Mouse (Mus musculus): ENCODE results near the gene Bet1. TPM values are rescaled to one million over a fixed set of nuclear protein-coding genes. Genes with fewer than 3 reads are reported as not detected.

Bet1 gene
- 47.1 and 49.6 TPM in 2 replicates for polyA plus RNA-seq (2016; fragmentation: Nextera tagmentation; extraction: Ambion mirVana)

DNA sequence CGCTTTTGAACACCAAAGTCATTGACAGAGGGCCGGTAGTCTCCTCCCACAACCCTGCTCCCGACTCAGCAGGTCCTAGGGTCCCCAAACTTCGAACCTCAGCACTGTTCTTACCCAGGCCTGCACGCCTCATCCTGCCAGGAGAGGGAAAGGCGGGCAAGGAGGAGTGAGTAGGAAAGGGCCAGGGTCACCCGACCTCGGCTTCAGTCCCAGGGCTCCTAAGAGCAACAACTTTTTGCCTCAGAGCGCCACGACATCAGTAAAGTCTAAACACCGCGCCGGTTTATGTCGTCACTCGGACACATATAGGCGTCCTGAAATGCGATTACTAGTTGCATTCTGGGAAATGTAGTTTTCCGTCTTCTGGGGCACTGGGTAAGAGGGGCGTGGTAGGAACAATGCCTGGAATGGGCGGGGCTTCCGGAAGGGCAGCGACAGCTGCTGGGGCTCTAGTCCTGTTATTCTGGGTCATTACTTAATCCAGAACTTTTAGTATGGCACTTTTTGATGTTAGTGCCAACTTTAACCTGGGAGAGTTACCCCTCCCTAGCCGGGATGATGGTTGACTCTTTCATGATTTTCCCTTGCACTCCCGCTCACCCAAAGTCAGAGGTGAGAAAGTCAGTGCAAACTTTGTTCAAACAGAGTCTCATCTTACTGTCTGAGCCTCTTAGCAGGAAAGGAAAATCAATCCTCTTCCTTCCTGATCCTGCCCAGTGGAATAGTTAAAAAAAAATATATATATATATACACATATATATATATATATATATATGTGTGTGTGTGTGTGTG is at the start of gene Bet1:
Gene Bet1, minus strand, starts transcription at position 310 of the 792 bp plus-strand sequence.
- H3K4me1 ChIP-seq (replicated peaks) = no peaks in the 10 kb centered on the region
- H3K4me3 ChIP-seq = peak within 1 kb of the TSS; percentile 97
- WGBS = 2% methylated on average over 24 of the region's 24 CpGs
- H3K36me3 ChIP-seq = no peaks in the 10 kb centered on the region
- ATAC-seq (ENCODE audit: insufficient number of reproducible peaks, low FRiP score) = peak; percentile 100
- no peaks in the 10 kb centered on the region for H3K9me3 ChIP-seq (replicated peaks)
- peak within 1 kb of the TSS; percentile 72 for H3K4me2 ChIP-seq
- no peaks in the 10 kb centered on the region for H3K27me3 ChIP-seq (replicated peaks)
- peak within 1 kb of the TSS; percentile 64 for H3K27ac ChIP-seq (ENCODE audit: poor library complexity, severe bottlenecking)
- peak within 1 kb of the TSS; percentile 92 for H3K9ac ChIP-seq

DNA sequence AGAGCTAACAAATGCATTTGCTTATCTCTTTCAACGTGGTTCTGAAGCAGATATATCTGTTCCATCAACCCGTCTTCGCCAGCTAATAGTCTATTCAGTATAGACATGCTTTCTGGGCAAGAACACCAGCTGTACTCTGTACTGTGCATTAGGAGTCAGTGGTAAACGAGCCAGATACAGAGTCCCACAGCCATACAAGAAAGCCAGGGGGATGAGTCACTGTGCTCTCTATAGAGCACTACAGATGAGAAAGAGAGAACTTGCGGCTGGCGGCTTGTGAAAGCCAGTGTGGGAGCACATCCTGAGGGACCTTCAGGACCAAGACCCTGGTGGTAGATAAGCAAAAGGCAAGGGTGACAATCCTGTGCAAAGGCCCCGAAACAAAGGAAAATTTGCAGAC is 45.5 kb upstream of the Bet1 start:
- Histone ChIP-seq H3K4me1 (replicated peaks) (no peaks in the 10 kb centered on the region), H3K36me3 (no peaks in the 10 kb centered on the region), H3K27me3 (replicated peaks) (no peaks in the 10 kb centered on the region), H3K9ac (no peak overlapping the region), H3K4me2 (no peak overlapping the region), H3K9me3 (replicated peaks) (no peaks in the 10 kb centered on the region), H3K27ac (ENCODE audit: poor library complexity, severe bottlenecking) (no peak overlapping the region), H3K4me3 (no peak overlapping the region)
- ATAC-seq (ENCODE audit: insufficient number of reproducible peaks, low FRiP score) = no peak
- WGBS = 55% methylated on average over 7 of the region's 7 CpGs

DNA sequence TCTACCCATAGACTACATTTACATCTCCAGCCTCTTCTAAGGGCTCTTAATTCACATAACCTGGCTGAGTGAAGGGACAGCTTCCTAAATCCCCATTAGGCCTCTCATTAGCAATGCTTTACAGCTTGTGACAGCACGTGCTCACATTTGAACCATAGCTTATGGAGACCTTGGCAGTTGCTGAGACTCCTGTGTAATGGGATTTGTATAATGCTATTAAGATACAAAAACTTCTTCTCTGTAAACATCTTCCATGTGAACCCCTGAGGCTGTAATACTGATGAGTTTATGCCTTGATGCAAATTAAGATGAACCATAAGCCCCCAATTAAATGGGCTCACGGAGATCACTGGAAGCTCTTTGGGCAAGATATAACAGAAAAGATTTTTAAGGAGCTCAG is 44.4 kb upstream of the Bet1 start:
- Histone ChIP-seq H3K4me1 (replicated peaks) (no peaks in the 10 kb centered on the region), H3K4me2 (no peak overlapping the region), H3K9ac (no peak overlapping the region), H3K27ac (ENCODE audit: poor library complexity, severe bottlenecking) (no peak overlapping the region), H3K36me3 (no peaks in the 10 kb centered on the region), H3K9me3 (replicated peaks) (no peaks in the 10 kb centered on the region), H3K4me3 (no peak overlapping the region), H3K27me3 (replicated peaks) (no peaks in the 10 kb centered on the region)
- WGBS = 67% methylated on average over 2 of the region's 2 CpGs
- no peak for ATAC-seq (ENCODE audit: insufficient number of reproducible peaks, low FRiP score)

DNA sequence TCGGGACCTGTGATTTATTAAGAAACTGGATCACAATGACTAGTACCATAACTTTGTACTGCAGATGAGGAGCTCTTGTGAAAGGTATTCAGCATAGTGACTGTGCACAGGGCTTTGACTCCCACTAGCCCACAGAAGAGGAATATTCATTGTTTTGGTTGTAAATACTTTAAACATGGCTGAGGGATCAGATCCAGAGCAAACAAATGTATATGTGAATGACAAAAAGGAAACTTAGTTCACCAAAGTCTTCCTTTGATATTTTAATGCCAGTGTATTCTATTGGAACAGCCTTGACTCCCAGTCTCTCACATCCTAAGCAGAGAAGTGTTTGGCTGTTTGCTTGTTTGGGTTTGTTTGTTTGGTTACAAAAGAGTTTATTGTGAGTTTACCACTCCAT is 31.8 kb upstream of the Bet1 start:
- ATAC-seq (ENCODE audit: insufficient number of reproducible peaks, low FRiP score) = no peak
- no peak overlapping the region for H3K4me3 ChIP-seq
- H3K27ac ChIP-seq (ENCODE audit: poor library complexity, severe bottlenecking) = no peak overlapping the region
- H3K9ac ChIP-seq = no peak overlapping the region
- H3K4me2 ChIP-seq = no peak overlapping the region
- no peaks in the 10 kb centered on the region for H3K9me3 ChIP-seq (replicated peaks)
- H3K27me3 ChIP-seq (replicated peaks) = 0 out of 2 replicates have a peak, but pooled peaks cover 4% of the 10 kb centered on the region
- no peaks in the 10 kb centered on the region for H3K36me3 ChIP-seq
- H3K4me1 ChIP-seq (replicated peaks) = no peaks in the 10 kb centered on the region
- 81% methylated on average over 1 of the region's 1 CpGs for WGBS

DNA sequence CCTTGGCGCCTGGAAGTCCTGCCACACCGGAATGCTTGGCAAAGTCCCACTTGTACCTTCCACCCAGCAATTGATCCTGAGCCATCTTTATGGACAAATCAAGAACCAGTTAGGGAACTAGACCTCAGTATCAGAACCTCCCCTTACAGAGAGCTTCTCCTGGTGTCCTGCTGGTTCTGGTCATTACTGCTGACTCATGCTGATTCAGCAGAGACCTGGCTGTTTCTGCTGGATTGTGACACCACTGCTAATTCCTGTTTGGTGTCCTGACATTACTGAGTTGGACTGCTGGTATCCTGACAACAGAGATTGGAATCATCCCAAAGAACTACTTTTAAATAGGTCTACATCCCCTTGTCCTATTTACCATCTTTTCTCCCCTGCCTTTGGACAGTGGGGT is 3.7 kb upstream of the Bet1 start:
- peak; percentile 60 for ATAC-seq (ENCODE audit: insufficient number of reproducible peaks, low FRiP score)
- Histone ChIP-seq H3K4me3 (no peak overlapping the region), H3K9me3 (replicated peaks) (no peaks in the 10 kb centered on the region), H3K4me2 (no peak overlapping the region), H3K36me3 (no peaks in the 10 kb centered on the region), H3K27ac (ENCODE audit: poor library complexity, severe bottlenecking) (no peak overlapping the region), H3K27me3 (replicated peaks) (no peaks in the 10 kb centered on the region), H3K9ac (no peak overlapping the region), H3K4me1 (replicated peaks) (no peaks in the 10 kb centered on the region)
- WGBS = 76% methylated on average over 2 of the region's 2 CpGs

DNA sequence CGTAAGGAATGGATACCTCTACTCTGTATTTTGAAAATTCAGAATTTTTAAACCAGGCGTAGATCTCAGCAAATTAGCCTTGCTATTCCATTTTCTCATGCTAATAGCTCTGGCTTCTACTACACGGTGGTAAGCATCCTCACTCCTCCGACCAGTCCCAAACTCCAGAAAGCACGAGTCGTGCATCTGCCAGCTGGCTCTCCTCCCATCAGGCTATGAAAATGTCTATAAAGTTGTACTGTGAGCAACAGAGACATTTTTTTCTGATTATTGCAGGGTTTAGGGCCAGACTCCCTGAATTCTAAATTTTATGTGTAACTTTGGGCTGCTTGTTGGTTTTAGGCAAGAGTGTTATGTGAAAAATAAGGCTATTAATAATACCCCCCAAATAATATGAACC is 14.5 kb downstream of the Bet1 start:
- Histone ChIP-seq H3K27me3 (replicated peaks) (no peaks in the 10 kb centered on the region), H3K4me1 (replicated peaks) (no peaks in the 10 kb centered on the region), H3K27ac (ENCODE audit: poor library complexity, severe bottlenecking) (no peak overlapping the region), H3K4me3 (no peak overlapping the region), H3K9ac (no peak overlapping the region), H3K36me3 (0 out of 2 replicates have a peak, but pooled peaks cover under 1% of the 10 kb centered on the region), H3K4me2 (no peak overlapping the region), H3K9me3 (replicated peaks) (no peaks in the 10 kb centered on the region)
- no peak for ATAC-seq (ENCODE audit: insufficient number of reproducible peaks, low FRiP score)
- 81% methylated on average over 6 of the region's 6 CpGs for WGBS

DNA sequence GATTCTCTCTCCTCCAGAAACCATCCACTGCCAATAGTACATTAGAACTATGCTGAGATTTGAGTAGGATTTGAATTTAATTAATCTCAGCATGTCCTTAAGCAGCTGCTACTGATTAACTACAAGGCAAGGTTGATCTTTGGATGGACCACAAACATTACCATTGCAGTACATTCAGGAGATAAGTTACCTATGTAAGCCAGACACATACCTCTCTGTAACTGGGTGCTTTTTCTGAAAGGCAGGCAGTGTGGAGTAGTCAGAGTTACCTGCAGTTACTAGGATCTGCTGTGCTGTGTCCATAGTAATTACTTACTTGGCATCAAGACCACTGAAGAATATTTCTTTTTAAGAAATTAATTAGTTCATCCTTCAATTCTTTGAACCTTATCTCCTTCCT is 17.1 kb downstream of the Bet1 start:
- H3K9ac ChIP-seq = no peak overlapping the region
- no peak overlapping the region for H3K4me3 ChIP-seq
- no peak overlapping the region for H3K27ac ChIP-seq (ENCODE audit: poor library complexity, severe bottlenecking)
- no peak for ATAC-seq (ENCODE audit: insufficient number of reproducible peaks, low FRiP score)
- H3K36me3 ChIP-seq = no peaks in the 10 kb centered on the region
- no peaks in the 10 kb centered on the region for H3K9me3 ChIP-seq (replicated peaks)
- H3K4me1 ChIP-seq (replicated peaks) = no peaks in the 10 kb centered on the region
- no peak overlapping the region for H3K4me2 ChIP-seq
- no peaks in the 10 kb centered on the region for H3K27me3 ChIP-seq (replicated peaks)

DNA sequence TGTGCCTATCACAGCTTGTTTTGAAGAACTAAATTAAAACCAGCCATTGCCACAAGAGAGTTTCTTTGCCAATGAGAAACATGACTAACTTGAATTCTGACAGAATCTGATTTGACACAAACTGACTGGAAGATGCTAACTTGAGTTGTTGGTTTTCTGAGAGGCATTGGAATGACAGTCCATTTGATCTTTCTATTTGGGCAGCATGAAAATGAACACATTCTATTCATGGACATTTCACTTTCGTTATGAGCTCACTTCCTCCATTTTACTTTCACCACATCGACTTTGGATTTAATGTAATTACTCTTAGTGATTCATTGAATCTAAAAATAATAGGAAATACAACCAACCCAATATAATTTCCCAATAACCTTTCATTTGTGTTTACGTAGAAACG is 32.4 kb downstream of the Bet1 start:
- WGBS = 83% methylated on average over 4 of the region's 4 CpGs
- Histone ChIP-seq H3K27ac (ENCODE audit: poor library complexity, severe bottlenecking) (no peak overlapping the region), H3K36me3 (no peaks in the 10 kb centered on the region)

DNA sequence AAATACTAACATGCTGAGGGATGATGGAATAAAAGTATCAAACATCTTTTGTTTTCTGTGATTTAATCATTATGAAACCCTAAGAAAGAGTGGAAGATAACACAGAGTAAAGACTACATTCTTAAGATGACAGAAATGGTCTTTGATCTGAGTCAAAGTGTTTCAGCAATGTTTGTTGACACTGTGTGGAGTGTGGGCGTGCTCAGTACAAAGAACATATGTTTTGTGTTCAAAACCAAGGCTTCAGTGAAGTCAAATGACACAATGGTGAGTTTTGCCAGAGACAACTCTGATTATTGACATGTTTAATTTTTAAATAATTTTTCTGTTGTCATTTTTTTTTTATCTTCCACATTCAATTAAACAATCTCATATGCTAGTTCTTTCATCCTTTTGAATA is 33.9 kb downstream of the Bet1 start:
- no peaks in the 10 kb centered on the region for H3K27me3 ChIP-seq (replicated peaks)
- no peak overlapping the region for H3K4me2 ChIP-seq
- no peak overlapping the region for H3K9ac ChIP-seq
- no peak overlapping the region for H3K4me3 ChIP-seq
- H3K27ac ChIP-seq (ENCODE audit: poor library complexity, severe bottlenecking) = no peak overlapping the region
- ATAC-seq (ENCODE audit: insufficient number of reproducible peaks, low FRiP score) = no peak
- H3K4me1 ChIP-seq (replicated peaks) = no peaks in the 10 kb centered on the region
- H3K9me3 ChIP-seq (replicated peaks) = no peaks in the 10 kb centered on the region
- H3K36me3 ChIP-seq = no peaks in the 10 kb centered on the region
- 41% methylated on average over 1 of the region's 1 CpGs for WGBS

More for the DNA sequence above, 32.4 kb downstream of the Bet1 start:
- ATAC-seq (ENCODE audit: insufficient number of reproducible peaks, low FRiP score) = no peak
- Histone ChIP-seq H3K9me3 (replicated peaks) (no peaks in the 10 kb centered on the region), H3K4me3 (no peak overlapping the region), H3K9ac (no peak overlapping the region), H3K4me2 (no peak overlapping the region), H3K4me1 (replicated peaks) (no peaks in the 10 kb centered on the region), H3K27me3 (replicated peaks) (no peaks in the 10 kb centered on the region)

DNA sequence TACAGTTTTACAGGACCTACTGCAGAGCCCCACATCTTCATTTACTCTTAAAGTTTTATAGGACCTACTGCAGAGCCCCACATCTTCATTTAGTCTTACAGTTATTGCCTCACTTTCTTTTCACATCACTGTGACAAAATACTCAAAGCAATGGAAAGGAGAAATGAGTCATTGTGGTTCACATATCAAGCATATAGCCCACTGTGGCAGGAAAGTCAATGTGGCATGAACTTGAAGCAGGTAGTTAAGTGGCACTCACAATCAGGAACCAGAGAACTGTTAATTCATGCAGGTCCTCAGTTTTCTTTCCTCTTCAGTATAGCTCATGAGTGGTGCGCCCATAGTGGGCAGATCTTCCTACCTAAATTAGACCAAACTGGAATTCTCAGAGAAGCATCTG is 39.6 kb downstream of the Bet1 start:
- Histone ChIP-seq H3K9me3 (replicated peaks) (no peaks in the 10 kb centered on the region), H3K27ac (ENCODE audit: poor library complexity, severe bottlenecking) (no peak overlapping the region), H3K36me3 (no peaks in the 10 kb centered on the region), H3K4me1 (replicated peaks) (no peaks in the 10 kb centered on the region), H3K4me3 (no peak overlapping the region), H3K9ac (no peak overlapping the region), H3K27me3 (replicated peaks) (no peaks in the 10 kb centered on the region), H3K4me2 (no peak overlapping the region)
- no peak for ATAC-seq (ENCODE audit: insufficient number of reproducible peaks, low FRiP score)
- 80% methylated on average over 1 of the region's 1 CpGs for WGBS

DNA sequence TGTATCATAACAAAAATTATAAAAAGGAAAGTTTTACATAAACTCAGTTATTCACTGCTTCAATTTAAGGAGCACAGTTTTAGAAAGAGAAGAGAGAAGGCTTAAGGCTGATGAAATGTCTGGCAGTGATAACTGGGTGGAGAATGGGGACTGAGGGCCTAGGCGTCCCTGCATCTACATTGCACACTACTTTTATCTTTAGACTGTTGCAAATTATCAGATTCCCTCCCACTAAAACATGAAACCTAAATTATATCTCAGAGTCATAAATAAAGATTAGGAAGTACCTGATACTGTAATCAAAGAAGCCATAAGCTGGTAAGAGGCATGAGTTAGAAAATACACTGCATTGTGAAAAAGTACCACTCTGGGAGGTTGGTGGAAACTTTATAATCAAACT is 45.0 kb downstream of the Bet1 start:
- Histone ChIP-seq H3K9ac (no peak overlapping the region), H3K4me3 (no peak overlapping the region), H3K4me1 (replicated peaks) (no peaks in the 10 kb centered on the region), H3K4me2 (no peak overlapping the region), H3K9me3 (replicated peaks) (no peaks in the 10 kb centered on the region), H3K27me3 (replicated peaks) (no peaks in the 10 kb centered on the region), H3K36me3 (no peaks in the 10 kb centered on the region), H3K27ac (ENCODE audit: poor library complexity, severe bottlenecking) (no peak overlapping the region)
- ATAC-seq (ENCODE audit: insufficient number of reproducible peaks, low FRiP score) = no peak
- 44% methylated on average over 1 of the region's 1 CpGs for WGBS

DNA sequence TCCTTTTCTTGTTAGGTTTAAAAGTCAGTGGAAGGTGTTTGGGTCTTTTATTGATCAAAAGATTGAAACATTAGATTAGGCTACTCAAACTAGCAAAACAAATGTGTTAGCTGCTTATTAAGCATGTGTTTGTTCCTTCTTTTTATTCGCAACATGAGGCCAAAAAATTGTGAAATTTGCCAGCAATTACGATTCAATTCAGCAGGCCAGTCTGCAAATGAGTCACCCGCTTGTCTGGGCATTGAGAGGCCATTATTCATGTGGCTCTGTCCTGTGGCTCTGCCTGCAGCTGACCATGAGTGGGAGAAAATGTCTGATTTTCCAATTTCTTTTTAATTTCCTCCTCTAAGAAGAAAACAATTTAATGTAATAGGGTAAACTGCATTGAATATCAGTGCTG is 55.8 kb downstream of the Bet1 start:
- WGBS = 82% methylated on average over 3 of the region's 3 CpGs

More for the DNA sequence above, 55.8 kb downstream of the Bet1 start:
- Histone ChIP-seq H3K4me2 (no peak overlapping the region), H3K36me3 (no peaks in the 10 kb centered on the region), H3K9me3 (replicated peaks) (no peaks in the 10 kb centered on the region), H3K27me3 (replicated peaks) (no peaks in the 10 kb centered on the region), H3K9ac (no peak overlapping the region), H3K27ac (ENCODE audit: poor library complexity, severe bottlenecking) (no peak overlapping the region), H3K4me3 (no peak overlapping the region), H3K4me1 (replicated peaks) (no peaks in the 10 kb centered on the region)
- ATAC-seq (ENCODE audit: insufficient number of reproducible peaks, low FRiP score) = no peak

All from heart, embryonic 12.5 days (tissue).